Mouse (Mus musculus): Measurements from ENCODE around the gene Ahnak2. TPM values are rescaled to one million over a fixed set of nuclear protein-coding genes. Genes with fewer than 3 reads are reported as not detected.

Ahnak2 gene
- polyA plus RNA-seq, 1 experiment from 2014 or later: 0.13 TPM

Small RNA genes within 50 kb of the gene (microRNA-seq; reads per million reads assigned to microRNA genes)
- not detected for gene Mir6940 (ENCODE audit: borderline number of aligned reads)

Other genes with a start within 250 kb of the Ahnak2 start
- gene Inf2, start 213.9 kb downstream of the Ahnak2 start, polyA plus RNA-seq (2014; fragmentation: Nextera tagmentation; extraction: Ambion mirVana): 1.6 and 1.9 TPM in 2 replicates
- gene Adssl1, start 182.6 kb downstream of the Ahnak2 start, polyA plus RNA-seq (2014; fragmentation: Nextera tagmentation; extraction: Ambion mirVana): 4.0 and 4.2 TPM in 2 replicates
- gene Siva1, start 158.0 kb downstream of the Ahnak2 start, polyA plus RNA-seq (2014; fragmentation: Nextera tagmentation; extraction: Ambion mirVana): 222 and 241 TPM in 2 replicates
- gene Akt1, start 127.8 kb downstream of the Ahnak2 start, polyA plus RNA-seq (2014; fragmentation: Nextera tagmentation; extraction: Ambion mirVana): 68.3 and 99.2 TPM in 2 replicates
- gene Zbtb42, start 123.8 kb downstream of the Ahnak2 start, polyA plus RNA-seq (2014; fragmentation: Nextera tagmentation; extraction: Ambion mirVana): 2.3 and 2.6 TPM in 2 replicates
- gene Cep170b, start 82.2 kb downstream of the Ahnak2 start, polyA plus RNA-seq (2014; fragmentation: Nextera tagmentation; extraction: Ambion mirVana): 5.3 and 8.0 TPM in 2 replicates
- 3.4 and 6.5 TPM in 2 replicates for gene Pld4, start 42.0 kb downstream of the Ahnak2 start, polyA plus RNA-seq (2014; fragmentation: Nextera tagmentation; extraction: Ambion mirVana)
- gene Clba1, start 6.3 kb upstream of the Ahnak2 start, polyA plus RNA-seq (2014; fragmentation: Nextera tagmentation; extraction: Ambion mirVana): 8.3 and 9.5 TPM in 2 replicates
- 175 and 179 TPM in 2 replicates for gene Cdca4, start 26.8 kb upstream of the Ahnak2 start, polyA plus RNA-seq (2014; fragmentation: Nextera tagmentation; extraction: Ambion mirVana)
- 0.15 TPM in 1 of 2 replicates, not detected in the other for gene Gpr132, start 65.6 kb upstream of the Ahnak2 start, polyA plus RNA-seq (2014; fragmentation: Nextera tagmentation; extraction: Ambion mirVana)
- gene Jag2, start 127.1 kb upstream of the Ahnak2 start, polyA plus RNA-seq (2014; fragmentation: Nextera tagmentation; extraction: Ambion mirVana): 3.5 and 5.7 TPM in 2 replicates
- 75.8 and 83.4 TPM in 2 replicates for gene Nudt14, start 139.5 kb upstream of the Ahnak2 start, polyA plus RNA-seq (2014; fragmentation: Nextera tagmentation; extraction: Ambion mirVana)
- gene Btbd6, start 173.8 kb upstream of the Ahnak2 start, polyA plus RNA-seq (2014; fragmentation: Nextera tagmentation; extraction: Ambion mirVana): 19.0 and 19.7 TPM in 2 replicates
- 48.5 and 50.8 TPM in 2 replicates for gene Brf1, start 198.0 kb upstream of the Ahnak2 start, polyA plus RNA-seq (2014; fragmentation: Nextera tagmentation; extraction: Ambion mirVana)
- 9.8 and 11.6 TPM in 2 replicates for gene Pacs2, start 211.9 kb upstream of the Ahnak2 start, polyA plus RNA-seq (2014; fragmentation: Nextera tagmentation; extraction: Ambion mirVana)

Measured in embryonic facial prominence, embryonic 11.5 days (tissue).